Mouse (Mus musculus) kidney, embryonic 16.5 days (tissue): ENCODE measurements around the gene Gm28576. TPM values are rescaled to one million over a fixed set of nuclear protein-coding genes. Genes with fewer than 3 reads are reported as not detected.
"Not testable (repeated sequence)": the region's sequence is repeated elsewhere in the genome, so short reads cannot be mapped to it uniquely, and the experiment has no call there.

ENCODE experiments used
- ATAC-seq: fragments of 200-750 bp; cut with Nextera tagmentation; 2 replicates; pipeline ENCODE4 v1.8.0; 2017; ENCODE audit warnings: moderate TSS enrichment; ENCODE audit not compliant: low FRiP score, low TSS enrichment
- H3K27ac ChIP-seq: fragments of 300-500 bp; sonication (generic); 2 replicates; pipeline ENCODE4 v1.5.1; 2014; ENCODE audit warnings: low read length
- H3K27me3 ChIP-seq: fragments of 300-500 bp; sonication (generic); 2 replicates; pipeline ENCODE4 v1.6.1; 2014; ENCODE audit warnings: low read length, control low read depth, mixed read lengths; ENCODE audit not compliant: insufficient read depth
- H3K36me3 ChIP-seq: fragments of 300-500 bp; sonication (generic); 2 replicates; pipeline ENCODE4 v1.6.1; 2014; ENCODE audit warnings: low read length, control low read depth, mixed read lengths; ENCODE audit not compliant: insufficient read depth
- H3K4me1 ChIP-seq: fragments of 300-500 bp; sonication (generic); 2 replicates; pipeline ENCODE4 v1.6.1; 2014; ENCODE audit warnings: low read length, control low read depth, mixed read lengths; ENCODE audit not compliant: insufficient read depth
- H3K4me2 ChIP-seq: fragments of 300-500 bp; sonication (generic); replicated peaks from 2 replicates; pipeline ENCODE4 v1.6.1; 2014; ENCODE audit warnings: low read depth, low read length
- H3K4me3 ChIP-seq: fragments of 300-500 bp; sonication (generic); 2 replicates; pipeline ENCODE4 v1.5.1; 2014; ENCODE audit warnings: mild to moderate bottlenecking, low read length
- H3K9ac ChIP-seq: fragments of 300-500 bp; sonication (generic); replicated peaks from 2 replicates; pipeline ENCODE4 v1.6.1; 2014; ENCODE audit warnings: low read length
- H3K9me3 ChIP-seq: fragments of 300-500 bp; sonication (generic); 2 replicates; pipeline ENCODE4 v1.6.1; 2016; ENCODE audit warnings: low read length, control low read depth
- WGBS: fragments of 180-500 bp; shearing (Covaris S2); extraction: QIAGEN DNeasy Blood & Tissue Kit; methylation state at CpG from one replicate; pipeline ENCODE4 v1.1.7; 2014; 5-methylcytosine and 5-hydroxymethylcytosine counted together
- polyA plus RNA-seq: library from polyadenylated mRNA; unstranded; fragments of >200 nt; fragmentation: Nextera tagmentation; extraction: Ambion mirVana; gene quantifications from 2 replicates; pipeline ENCODE4 v1.2.1, GENCODE M21; 2015

Gene Gm28576
- polyA plus RNA-seq: not detected in 2 replicates

DNA sequence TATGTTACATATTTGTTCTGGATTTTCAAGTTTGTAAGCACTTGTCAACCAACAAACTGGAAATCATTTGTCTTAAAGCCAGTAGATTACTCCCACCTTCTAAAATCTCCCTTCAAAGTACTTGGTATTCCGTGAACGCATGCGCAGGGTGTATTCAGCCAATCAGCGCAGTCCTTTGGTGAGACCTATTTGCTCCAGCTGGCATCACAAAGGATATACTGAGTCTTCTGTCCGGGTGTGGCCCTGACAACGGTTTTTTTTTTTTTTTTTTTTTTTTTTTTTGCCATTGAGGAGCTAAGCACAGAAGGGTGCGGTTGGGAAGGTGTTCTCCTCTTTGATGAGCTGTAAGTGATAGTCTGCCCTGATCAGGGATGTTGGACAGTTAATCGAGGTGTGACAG is at the start of gene Gm28576:
Gm28576 (plus strand) TSS at position 301 of the 400 bp plus-strand sequence.
- not testable (repeated sequence) for H3K9ac ChIP-seq, H3K27ac ChIP-seq, H3K27me3 ChIP-seq, H3K4me3 ChIP-seq, H3K4me2 ChIP-seq, ATAC-seq, H3K9me3 ChIP-seq, H3K4me1 ChIP-seq, H3K36me3 ChIP-seq
- WGBS: no CpG with 5 or more reads among the region's 8 CpGs

Other genes with a start within 250 kb of the Gm28576 start
- gene Gm20826, start 84.5 kb upstream of the Gm28576 start, polyA plus RNA-seq: not detected in 2 replicates